Mouse (Mus musculus) intestine, postnatal 0 days (tissue): ENCODE measurements around the gene Iqgap3. TPM values are rescaled to one million over a fixed set of nuclear protein-coding genes. Genes with fewer than 3 reads are reported as not detected.

ENCODE experiments used
- ATAC-seq: fragments of 200-750 bp; cut with Nextera tagmentation; 2 replicates; pipeline ENCODE4 v1.8.0; 2017; ENCODE audit warnings: mild to moderate bottlenecking, moderate TSS enrichment, moderate library complexity
- H3K27ac ChIP-seq: fragments of 300-500 bp; sonication (generic); 2 replicates; pipeline ENCODE4 v1.5.1; 2014; ENCODE audit warnings: mild to moderate bottlenecking, low read depth, low read length, moderate library complexity
- H3K27me3 ChIP-seq: fragments of 300-500 bp; sonication (generic); replicated peaks from 2 replicates; pipeline ENCODE4 v1.6.1; 2014; ENCODE audit warnings: low read length, mixed read lengths; ENCODE audit not compliant: control insufficient read depth, insufficient read depth
- H3K36me3 ChIP-seq: fragments of 300-500 bp; sonication (generic); 2 replicates; pipeline ENCODE4 v1.6.1; 2014; ENCODE audit warnings: mild to moderate bottlenecking, moderate library complexity; ENCODE audit not compliant: control insufficient read depth, insufficient read depth
- H3K4me1 ChIP-seq: fragments of 300-500 bp; sonication (generic); replicated peaks from 2 replicates; pipeline ENCODE4 v1.6.1; 2014; ENCODE audit warnings: antibody characterized with exemption, low read length, mixed read lengths; ENCODE audit not compliant: control insufficient read depth, insufficient read depth
- H3K4me2 ChIP-seq: fragments of 300-500 bp; sonication (generic); replicated peaks from 2 replicates; pipeline ENCODE4 v1.6.1; 2014; ENCODE audit warnings: low read depth, mild to moderate bottlenecking, moderate library complexity
- H3K4me3 ChIP-seq: fragments of 300-500 bp; sonication (generic); 2 replicates; pipeline ENCODE4 v1.5.1; 2014; ENCODE audit warnings: low read depth, low read length
- H3K9ac ChIP-seq: fragments of 300-500 bp; sonication (generic); 2 replicates; pipeline ENCODE4 v1.6.1; 2014; ENCODE audit warnings: mild to moderate bottlenecking, low read depth, low read length
- H3K9me3 ChIP-seq: fragments of 300-500 bp; sonication (generic); 2 replicates; pipeline ENCODE4 v1.6.1; 2016; ENCODE audit warnings: mixed run types; ENCODE audit not compliant: control insufficient read depth
- CTCF ChIP-seq: sonication (generic); IDR thresholded peaks from 2 replicates; pipeline ENCODE4 v1.5.1; 2016; ENCODE audit warnings: low read depth, mild to moderate bottlenecking, control low read depth, antibody characterized with exemption, moderate library complexity
- WGBS: fragments of 180-500 bp; shearing (Covaris S2); extraction: QIAGEN DNeasy Blood & Tissue Kit; methylation state at CpG from one replicate; pipeline ENCODE4 v1.1.7; 2014; 5-methylcytosine and 5-hydroxymethylcytosine counted together
- polyA plus RNA-seq: library from polyadenylated mRNA; unstranded; fragments of >200 nt; fragmentation: Nextera tagmentation; extraction: Ambion mirVana; gene quantifications from 2 replicates; pipeline ENCODE4 v1.2.1, GENCODE M21; 2015

Iqgap3 gene
- polyA plus RNA-seq, 1 experiment from 2014 or later = 4.3 TPM

DNA sequence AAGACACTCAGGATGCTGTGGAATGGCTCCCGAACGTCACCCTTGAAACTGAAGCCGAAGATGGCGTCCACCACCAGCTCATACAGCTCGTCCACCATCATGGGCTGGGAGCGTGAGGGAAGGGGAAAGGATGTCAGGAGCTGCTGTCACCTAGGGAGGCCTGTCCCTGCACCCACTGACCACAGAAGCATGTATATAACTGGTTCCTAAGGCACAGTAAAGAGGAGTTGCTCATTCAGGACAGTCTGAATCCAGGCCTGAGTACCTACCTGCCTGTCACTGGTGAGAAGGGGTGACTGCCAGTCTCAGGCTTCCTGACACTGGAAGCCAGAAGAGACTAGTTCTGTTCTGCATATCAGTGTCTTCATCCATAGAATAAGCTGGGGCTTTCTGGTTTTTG, 24.7 kb upstream of the Iqgap3 start:
- ATAC-seq = no peak
- no peak overlapping the region for H3K4me3 ChIP-seq
- no peak overlapping the region for H3K27ac ChIP-seq
- no peaks in the 10 kb centered on the region for H3K4me1 ChIP-seq
- H3K9me3 ChIP-seq = no peaks in the 10 kb centered on the region
- H3K4me2 ChIP-seq = no peak overlapping the region
- whole genome bisulfite sequencing = 90% methylated on average over 6 of the region's 6 CpGs
- H3K9ac ChIP-seq = no peak overlapping the region
- peaks cover 22% of the 10 kb centered on the region for H3K36me3 ChIP-seq
- no peaks in the 10 kb centered on the region for H3K27me3 ChIP-seq
- no peak for TF ChIP-seq CTCF

DNA sequence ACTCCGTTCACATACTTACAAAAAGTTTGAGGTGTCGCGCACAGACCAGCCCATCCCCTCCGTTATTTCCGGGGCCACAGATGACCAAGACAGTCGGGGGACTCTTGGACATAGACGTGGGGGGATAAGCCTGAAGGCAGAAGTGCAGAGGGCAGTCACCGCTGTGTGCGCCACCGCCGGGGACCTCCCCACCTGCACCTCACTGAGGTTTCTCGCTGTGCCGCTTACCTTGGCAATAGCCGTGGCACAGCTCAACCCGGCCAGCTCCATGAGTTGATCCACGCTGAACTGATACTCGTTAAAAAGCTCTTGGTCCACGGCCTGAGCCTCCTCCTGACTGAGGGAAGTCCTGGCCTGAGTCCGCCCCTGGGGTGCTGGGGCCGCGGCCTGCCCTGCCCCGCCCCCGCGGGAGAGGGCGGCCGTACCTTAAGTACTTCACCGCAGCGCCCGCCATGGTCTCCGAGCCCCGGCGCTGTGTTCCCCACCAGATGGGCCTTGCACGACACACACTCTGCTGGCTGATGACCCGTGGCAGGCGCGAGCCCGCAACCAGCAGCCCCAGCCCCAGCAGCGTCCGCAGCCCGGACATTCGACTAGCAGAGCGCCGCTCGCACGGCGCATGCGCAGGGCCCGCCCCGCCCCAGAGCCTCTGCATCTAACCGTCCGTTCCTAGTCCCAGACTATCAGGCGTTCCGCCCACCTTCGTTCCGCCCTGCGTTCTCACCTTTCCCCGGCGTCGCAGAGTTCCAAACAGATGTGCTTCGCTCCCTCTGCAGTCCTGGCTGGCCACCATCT, 23.7 kb upstream of the Iqgap3 start, which contains the start of gene Naxe:
Gene Naxe, minus strand, starts transcription at position 594 of the 795 bp plus-strand sequence.
- H3K9me3 ChIP-seq = no peaks in the 10 kb centered on the region
- H3K9ac ChIP-seq = peak within 1 kb of the TSS; percentile 73
- no peaks in the 10 kb centered on the region for H3K27me3 ChIP-seq
- H3K36me3 ChIP-seq = peaks cover 20% of the 10 kb centered on the region
- H3K4me2 ChIP-seq = peak within 1 kb of the TSS; percentile 95
- no peak for TF ChIP-seq CTCF
- no peaks in the 10 kb centered on the region for H3K4me1 ChIP-seq
- H3K4me3 ChIP-seq = peak within 1 kb of the TSS; percentile 94
- H3K27ac ChIP-seq = 0 out of 2 replicates have a peak within 1 kb of the TSS, but pooled peaks have one; percentile 15
- WGBS = 1% methylated on average over 60 of the region's 60 CpGs
- ATAC-seq = peak; percentile 91

DNA sequence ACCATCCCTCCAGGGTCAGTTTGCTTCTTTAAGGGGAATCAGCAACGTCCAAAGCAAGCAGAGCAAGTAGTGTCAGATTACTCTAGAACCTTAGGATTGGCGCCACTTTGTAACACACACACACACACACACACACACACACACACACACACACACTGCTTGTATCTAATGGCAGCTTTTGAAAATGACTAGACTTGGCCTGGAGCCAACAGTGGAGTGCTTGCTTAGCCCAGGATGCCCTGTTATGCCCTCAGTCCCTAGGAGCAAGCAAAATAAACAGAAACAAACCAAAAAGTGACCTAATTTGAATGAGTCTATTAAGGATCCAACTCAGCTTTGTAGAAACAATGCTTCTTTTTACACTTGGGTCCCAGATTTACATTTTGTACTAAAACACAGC, 13.4 kb upstream of the Iqgap3 start:
- H3K9ac ChIP-seq = no peak overlapping the region
- no peaks in the 10 kb centered on the region for H3K36me3 ChIP-seq
- no peaks in the 10 kb centered on the region for H3K27me3 ChIP-seq
- TF ChIP-seq CTCF = no peak
- H3K4me2 ChIP-seq = no peak overlapping the region
- H3K4me3 ChIP-seq = no peak overlapping the region
- WGBS = 30% methylated on average over 2 of the region's 2 CpGs
- no peak for ATAC-seq
- H3K27ac ChIP-seq = no peak overlapping the region
- no peaks in the 10 kb centered on the region for H3K9me3 ChIP-seq
- H3K4me1 ChIP-seq = no peaks in the 10 kb centered on the region

DNA sequence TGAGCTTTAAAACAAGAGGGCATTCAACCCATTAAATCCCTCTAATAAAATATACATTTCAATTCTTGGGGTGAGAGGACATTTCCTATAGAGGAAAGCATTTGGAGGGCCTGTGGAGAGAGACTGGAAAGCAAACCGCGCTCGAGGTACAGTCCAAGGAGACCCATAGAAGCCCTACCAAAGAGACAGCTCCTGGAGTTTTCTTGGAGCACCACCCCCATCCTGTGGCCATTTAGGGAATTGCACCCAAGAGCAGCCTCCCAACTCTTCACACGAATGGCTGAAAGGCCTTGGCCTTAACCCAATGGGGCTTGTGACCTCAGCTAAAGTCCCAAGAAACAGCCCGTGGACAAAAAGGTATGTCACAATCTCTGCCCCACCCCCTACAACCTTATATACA, 10.0 kb upstream of the Iqgap3 start:
- Histone ChIP-seq H3K4me3 (no peak overlapping the region), H3K9ac (no peak overlapping the region), H3K4me1 (no peaks in the 10 kb centered on the region), H3K9me3 (no peaks in the 10 kb centered on the region), H3K4me2 (no peak overlapping the region), H3K27ac (no peak overlapping the region), H3K27me3 (no peaks in the 10 kb centered on the region), H3K36me3 (no peaks in the 10 kb centered on the region)
- TF ChIP-seq CTCF = peak; percentile 92
- WGBS = 4% methylated on average over 5 of the region's 5 CpGs
- no peak for ATAC-seq

DNA sequence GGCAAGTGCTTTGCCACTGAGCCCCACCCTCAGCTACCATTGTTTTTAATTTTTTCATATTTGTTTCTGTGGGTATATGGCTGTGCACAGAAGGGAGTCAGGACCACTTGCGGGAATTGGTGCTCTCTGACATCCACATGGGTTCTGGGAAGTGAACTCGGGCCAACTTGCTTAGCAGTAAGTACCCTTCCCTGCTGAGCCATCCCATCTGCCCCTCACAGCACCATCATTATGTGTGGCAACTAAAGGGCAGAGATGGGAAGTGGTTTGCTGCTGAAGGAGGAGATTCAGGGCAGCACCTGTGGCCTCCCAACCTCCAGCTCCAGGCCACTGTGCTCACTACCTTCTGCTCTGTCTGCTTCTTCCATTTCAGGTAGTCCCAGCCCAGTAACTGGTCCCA, 8.1 kb upstream of the Iqgap3 start:
- WGBS = 62% methylated on average over 2 of the region's 2 CpGs
- Histone ChIP-seq H3K9ac (no peak overlapping the region), H3K27me3 (0 out of 2 replicates have a peak, but pooled peaks cover 3% of the 10 kb centered on the region), H3K27ac (no peak overlapping the region), H3K36me3 (no peaks in the 10 kb centered on the region), H3K9me3 (no peaks in the 10 kb centered on the region), H3K4me1 (no peaks in the 10 kb centered on the region), H3K4me2 (no peak overlapping the region), H3K4me3 (no peak overlapping the region)
- no peak for TF ChIP-seq CTCF
- no peak for ATAC-seq

DNA sequence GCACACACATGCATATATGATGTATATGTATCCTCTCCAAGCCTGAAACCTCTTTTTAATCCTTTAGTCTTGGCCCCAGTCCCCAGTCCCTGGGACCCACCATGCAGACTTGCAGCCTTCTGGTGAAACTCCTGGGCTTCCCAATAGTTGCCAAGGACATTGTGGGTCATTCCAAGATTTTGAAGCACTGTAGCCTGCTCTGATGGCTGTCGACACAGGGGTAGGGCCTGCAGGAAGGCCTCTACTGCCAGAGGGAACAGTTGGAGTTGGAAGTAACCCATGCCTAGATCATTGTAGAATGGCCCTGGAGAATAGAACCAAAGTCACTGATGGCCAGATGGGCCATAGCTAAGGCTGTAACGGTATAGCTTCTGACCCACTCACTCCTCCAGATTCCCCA, 7.4 kb upstream of the Iqgap3 start:
- no peak overlapping the region for H3K4me2 ChIP-seq
- H3K27ac ChIP-seq = no peak overlapping the region
- WGBS = 72% methylated on average over 2 of the region's 2 CpGs
- TF ChIP-seq CTCF = no peak
- H3K9ac ChIP-seq = no peak overlapping the region
- no peaks in the 10 kb centered on the region for H3K9me3 ChIP-seq
- H3K27me3 ChIP-seq = 0 out of 2 replicates have a peak, but pooled peaks cover 3% of the 10 kb centered on the region
- ATAC-seq = no peak
- no peaks in the 10 kb centered on the region for H3K36me3 ChIP-seq
- H3K4me3 ChIP-seq = no peak overlapping the region
- no peaks in the 10 kb centered on the region for H3K4me1 ChIP-seq
